Mouse (Mus musculus) left cerebral cortex, adult 9 months (tissue): Measurements from ENCODE around the gene Sfr1.

Source experiments
- DNase-seq, 2 experiments: peaks; one replicate each; pipeline ENCODE4 v3.0.0; 2022; ENCODE audit warnings: low spot score in 2 of 2

The Sfr1 gene

DNA sequence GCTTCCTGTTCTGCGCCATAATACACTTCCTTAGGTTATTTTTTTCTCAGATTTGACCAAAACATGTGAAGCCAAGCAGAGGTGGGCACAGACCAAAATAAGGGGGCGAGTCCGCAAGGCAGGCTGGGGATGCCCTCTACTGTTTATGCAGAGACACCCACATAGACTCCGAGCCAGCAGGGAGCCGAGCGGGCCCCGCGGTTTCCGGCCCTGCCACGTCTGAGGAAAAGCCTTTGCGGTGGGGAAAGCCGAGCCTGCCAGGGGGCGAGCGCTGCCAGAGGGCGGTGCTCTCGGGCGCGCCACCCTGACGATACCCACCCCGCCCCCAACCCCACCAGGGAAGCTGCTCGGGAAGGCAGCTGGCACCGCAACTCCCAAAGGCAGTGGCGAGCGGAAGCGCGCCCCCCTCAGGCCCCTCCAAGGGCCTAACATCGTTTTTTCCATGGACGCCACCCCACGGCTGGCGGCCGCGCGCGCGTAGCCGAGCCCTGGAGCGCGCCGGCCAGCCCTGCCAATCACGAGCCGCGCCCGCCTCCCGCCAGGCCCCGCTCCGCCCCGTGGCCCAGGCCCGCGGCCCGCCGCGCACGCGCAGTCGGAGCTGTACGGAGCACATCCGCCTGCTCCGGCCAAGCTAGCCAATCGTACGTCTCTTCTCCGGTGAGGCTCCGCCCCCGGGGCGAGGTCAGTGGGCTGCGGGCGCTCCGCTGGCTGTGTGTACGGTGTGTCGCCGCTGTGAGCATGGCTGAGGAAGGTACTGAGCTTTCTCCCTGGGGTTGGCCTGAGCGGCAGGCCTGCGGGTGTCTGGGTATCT is at the start of gene Sfr1:
Gene Sfr1, plus strand, starts transcription at position 612 of the 811 bp plus-strand sequence.
- peak; percentile 98 to 99 for DNase-seq

DNA sequence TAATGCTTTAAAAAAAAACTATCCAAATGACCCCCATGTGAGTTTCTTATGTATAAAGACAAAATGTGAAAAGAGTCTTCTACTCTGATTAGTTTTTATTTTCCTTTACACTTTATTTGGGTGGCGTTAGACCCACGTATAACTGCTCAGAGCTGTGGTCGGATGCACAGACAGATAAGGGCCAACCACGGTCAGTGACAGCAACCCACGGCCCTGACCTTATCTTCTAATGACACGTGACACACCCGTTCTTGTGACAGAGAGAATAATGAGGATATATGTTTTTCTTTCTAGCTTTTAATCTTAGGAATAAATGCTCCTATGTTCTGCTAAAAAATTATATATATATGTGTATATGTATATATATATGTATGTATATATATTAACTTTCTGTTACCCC is 41.9 kb upstream of the Sfr1 start:
- no peak for DNase-seq

DNA sequence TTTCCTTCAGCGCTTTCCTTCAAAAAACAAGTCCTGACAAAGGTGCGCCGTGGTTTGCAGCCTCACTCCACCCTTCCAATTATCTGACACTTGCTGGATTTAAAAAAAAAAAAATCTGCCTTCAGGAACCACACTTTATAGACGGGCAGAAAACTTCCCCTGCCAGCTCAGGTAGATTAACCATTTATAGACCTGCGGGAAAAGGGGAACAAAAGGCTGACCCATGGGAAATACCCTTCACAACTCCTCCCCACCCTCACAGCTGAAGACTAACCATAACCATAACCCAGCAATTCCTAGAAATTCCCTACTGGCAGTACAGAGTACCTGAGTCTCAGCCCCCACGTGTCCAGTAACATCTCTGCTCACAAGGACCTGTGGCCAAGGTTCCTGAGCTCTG is 39.5 kb upstream of the Sfr1 start, which contains the start of gene Col17a1:
Gene Col17a1, minus strand, starts transcription at position 101 of the 400 bp plus-strand sequence.
- DNase-seq = no peak

DNA sequence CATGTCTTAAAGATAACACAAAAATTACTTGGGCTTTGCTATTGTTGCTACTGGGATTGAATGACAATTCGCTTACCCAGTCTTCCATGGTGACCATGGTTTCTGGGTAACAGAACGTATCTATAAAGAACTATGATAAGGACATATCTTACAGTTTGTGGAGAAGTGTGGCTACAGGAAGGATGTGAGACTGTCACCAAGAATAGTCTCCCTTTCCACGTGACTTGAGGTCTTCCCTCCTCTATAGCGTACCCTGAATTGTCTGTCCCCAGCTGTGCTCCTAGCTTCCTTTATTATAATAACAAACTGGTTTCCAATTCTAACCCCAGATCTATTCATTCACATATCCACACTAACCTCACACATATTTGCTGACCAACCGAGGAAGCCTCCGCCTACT is 35.8 kb upstream of the Sfr1 start:
- no peak for DNase-seq

DNA sequence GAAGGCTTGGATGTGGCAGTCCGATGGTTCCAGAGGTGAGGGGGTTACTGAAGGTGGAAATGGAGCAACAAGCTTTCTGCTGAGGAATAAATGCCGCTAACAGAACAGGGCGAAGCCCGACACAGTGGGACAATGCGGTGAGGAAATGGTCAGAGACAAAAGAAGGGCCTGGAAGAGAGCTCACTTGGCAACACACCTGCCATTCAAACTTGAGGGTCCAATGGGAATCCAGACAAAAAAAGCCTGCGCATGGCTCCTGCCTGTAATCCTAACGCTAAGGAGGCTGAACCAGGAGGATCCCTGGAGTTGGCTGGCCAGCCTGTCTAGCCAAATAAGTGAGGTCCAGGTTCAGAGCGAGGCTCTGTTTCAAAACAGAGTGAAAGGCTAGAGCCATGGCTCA is 35.1 kb upstream of the Sfr1 start:
- DNase-seq = no peak

DNA sequence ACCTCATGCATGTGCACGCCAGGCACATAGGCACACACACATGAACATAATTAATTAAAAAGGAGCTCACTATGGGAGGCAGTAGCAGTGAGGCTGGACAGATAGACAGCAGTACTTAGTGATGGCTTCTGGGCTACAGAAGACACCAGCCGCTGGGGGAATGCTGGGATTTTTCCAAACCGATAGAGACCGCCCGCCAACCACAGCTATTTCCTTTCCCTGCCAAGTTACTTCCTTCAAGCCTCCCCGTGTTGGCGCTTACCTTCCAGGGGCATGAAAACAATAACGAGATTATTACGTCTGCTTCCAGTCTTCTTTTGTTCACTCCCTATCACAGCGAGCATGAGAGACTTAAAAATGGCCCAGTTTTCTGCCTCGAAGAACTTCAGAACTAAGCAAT is 34.4 kb upstream of the Sfr1 start:
- DNase-seq = no peak

DNA sequence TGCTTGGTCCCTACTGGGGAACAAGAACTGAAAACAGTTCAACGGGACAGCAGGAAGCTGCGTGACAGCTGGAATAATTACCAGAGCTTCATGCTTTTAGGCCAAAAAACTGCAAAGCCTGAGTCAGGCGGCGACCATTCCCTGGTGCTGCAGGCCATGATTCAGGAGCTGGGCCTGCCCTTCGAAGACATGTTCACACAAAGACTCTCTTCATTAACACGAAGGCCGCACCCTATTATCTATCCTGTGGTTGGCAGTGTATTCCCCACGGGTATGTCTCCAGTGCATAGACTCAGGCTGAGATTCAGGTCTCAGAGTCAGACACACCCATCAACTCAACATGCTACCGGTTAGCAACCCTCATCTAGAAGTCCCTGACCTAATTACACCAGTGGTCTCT is 33.2 kb upstream of the Sfr1 start:
- DNase-seq = no peak

DNA sequence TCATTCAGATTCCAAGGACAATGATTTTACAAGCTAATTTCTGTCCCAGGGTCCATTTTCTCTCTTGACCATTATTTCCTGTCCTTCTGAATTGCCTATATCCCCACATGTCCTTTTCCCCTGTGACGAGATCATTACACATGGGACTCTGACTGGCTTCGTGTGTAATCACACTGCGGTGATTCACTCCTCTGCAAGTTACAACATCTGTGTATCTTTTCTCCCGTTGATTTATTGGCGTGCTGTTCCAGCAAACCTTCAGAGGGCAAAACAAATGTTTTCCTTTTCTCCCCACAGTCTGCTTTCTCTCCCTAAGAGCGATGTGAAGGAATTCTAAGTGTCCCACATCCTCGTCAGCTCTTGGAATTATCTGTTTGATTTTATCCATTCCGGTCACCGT is 31.7 kb upstream of the Sfr1 start:
- no peak for DNase-seq

DNA sequence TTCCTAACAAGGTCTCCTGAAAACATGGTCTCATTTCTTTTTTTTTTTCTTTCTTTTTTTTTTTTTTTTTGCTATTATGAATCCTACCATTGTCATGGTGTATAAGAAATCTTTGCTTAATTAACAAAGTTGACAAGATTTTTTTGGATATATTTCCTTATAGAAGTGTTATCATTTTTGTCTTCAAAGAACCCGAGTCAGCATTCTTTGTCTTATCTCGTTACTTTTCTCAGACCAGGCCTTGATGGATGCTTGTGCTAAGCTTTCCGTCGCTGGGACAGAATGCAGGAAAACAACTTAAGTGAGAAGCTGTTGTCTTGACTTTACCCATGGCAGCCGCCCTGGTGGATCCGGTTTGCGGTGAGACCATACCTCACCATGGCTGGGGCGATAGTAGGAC is 31.0 kb upstream of the Sfr1 start:
- no peak for DNase-seq

DNA sequence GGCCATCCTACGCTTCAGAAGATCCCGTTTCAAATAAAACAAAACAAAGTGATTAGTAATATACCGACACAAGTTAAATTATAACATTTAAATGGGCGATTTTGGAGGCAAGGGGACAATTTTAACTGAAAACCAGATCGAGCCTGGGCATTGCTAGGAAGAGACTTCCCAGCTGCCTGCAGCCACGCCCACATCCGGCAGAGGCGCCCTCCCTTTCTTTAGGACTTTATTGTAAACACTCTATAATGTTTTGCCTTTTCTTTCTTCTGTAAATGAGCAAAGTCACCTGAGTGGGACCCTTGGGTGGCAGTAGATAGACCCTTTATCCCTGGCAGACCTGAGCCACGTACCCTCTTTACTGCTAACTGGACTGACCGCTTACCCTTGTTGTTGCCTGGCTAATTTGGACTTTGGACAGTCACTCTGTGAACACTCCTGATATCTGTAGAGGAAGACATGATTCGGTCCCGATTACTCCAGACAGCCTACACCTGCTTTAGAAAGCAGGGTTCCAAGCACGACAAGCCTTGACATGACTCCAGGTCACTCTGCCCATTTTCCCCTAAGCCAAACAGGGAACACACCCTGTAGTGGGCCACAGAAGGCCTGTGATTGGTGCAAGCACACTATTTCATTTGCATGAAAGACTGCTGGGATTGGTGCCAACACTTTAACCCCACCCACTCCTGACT is 26.3 kb upstream of the Sfr1 start:
- no peak for DNase-seq

DNA sequence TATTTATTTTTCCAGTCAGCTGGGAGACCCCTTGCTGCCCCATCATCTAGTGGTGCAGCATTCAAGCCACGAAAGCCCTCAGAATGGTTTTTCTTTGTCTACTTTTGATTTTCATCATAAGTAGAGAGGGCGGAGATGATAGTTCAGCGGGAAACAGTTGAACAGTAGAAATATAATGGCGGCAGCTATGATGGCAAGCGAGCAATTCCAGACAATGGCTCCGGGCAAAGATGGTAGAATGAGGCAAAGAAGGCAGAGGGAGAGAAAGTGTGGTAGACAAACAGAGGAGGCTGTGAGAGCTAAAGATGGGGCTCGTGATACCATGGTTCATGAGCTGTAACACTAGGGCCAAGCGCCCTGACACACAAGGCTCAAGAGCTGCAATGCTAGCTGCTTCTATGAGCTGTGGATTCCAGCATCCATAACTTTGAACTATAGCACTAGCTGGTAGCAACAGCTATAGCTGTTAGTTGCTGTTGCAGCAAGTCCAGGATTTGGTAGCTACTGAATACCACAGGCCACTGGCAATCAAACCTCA is 25.6 kb upstream of the Sfr1 start:
- no peak for DNase-seq

DNA sequence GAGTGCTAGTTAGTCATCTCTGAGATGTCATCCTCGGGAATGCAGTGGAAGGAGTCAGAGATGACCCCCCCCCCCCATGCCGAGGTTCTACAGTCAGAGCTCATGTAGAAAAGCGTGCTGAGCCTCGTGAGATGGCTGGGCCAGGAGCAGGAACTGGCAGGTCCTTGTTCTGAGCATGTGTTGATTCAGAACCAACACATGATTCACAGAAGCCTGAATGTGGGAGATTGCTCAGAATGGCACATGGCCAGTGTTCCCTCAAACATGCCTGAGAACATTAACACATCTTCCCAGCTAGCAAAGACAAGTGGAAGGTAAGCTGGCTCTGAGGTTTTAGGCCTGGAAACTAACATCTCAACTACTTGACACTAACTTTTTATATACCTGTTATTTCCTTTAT is 21.1 kb upstream of the Sfr1 start:
- peak in 1 of 2 experiments; percentile 34 for DNase-seq

DNA sequence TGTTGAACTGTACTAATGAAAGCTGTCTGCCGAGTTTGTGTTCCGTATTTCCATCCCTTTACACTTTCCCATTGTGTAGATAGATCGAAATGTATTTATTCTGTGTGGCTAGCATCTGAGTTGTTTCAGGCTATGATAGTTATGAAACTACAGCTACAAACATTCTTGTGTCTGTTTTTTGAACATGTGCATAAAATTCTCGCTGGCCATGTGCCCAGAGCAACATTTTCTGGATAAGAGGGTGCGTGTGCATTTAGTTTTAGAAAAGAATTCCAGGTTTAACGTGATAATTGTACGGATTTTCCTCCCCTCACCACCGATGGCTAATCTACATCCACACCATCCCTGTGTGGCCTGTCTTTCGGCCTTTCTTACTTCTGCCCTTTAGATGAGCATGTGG is 18.0 kb upstream of the Sfr1 start:
- peak in 1 of 2 experiments; percentile 11 for DNase-seq

DNA sequence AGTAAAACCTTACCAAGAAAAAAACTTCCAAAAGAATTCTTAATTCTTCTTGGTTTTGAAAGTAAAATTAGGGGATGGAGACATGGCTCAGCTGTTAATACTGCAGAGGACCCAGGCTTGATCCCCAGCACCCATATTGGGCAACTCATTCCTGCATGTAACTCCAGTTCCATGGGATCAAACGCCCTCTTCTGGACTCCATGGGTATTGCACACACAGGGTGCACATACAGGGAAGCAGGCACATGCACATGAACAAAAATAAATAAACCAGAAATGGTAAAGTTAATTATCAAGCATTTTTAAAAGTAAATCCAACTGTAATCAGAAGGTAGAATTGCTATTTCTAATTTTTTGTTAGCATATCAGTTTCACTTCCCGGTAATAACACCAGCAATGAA is 15.3 kb upstream of the Sfr1 start:
- DNase-seq = no peak

DNA sequence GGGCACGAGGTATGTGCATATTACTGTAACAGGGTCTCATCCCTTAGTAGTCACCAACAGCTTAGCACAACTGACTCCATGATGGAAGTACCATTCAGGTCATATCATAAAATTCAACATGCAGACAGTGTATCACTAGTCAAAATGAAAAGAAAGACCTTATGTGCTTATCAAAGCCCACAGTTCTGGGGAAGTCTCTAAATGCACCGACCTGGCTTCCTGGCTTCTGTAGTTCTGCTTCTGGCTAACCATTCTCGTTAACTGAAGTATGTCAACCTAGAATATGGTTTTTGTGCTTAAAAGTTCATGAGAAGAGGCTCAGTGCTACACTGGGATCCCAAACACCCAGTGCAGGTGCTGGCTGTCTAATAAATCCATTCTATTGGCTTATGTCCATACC is 12.3 kb upstream of the Sfr1 start:
- no peak for DNase-seq

DNA sequence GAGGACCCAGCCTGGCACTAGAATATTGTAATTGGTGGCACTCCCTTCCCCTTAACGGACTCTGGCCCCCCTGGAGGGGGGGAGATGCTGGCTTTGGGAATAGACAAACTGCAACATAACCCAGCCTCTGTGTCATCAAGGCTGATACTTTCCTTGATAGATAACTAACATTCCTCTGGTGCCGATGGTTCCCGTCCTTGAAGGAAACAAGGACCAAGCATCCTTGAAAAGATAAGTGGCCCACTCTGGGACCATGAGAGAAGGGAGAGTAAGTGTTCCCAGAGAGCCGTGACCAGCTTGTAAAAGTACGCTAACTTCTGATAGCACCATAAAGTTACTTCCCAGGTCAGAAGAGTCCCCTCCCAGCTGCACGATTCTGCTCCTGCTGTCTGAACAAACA is 9.0 kb upstream of the Sfr1 start:
- DNase-seq = no peak

DNA sequence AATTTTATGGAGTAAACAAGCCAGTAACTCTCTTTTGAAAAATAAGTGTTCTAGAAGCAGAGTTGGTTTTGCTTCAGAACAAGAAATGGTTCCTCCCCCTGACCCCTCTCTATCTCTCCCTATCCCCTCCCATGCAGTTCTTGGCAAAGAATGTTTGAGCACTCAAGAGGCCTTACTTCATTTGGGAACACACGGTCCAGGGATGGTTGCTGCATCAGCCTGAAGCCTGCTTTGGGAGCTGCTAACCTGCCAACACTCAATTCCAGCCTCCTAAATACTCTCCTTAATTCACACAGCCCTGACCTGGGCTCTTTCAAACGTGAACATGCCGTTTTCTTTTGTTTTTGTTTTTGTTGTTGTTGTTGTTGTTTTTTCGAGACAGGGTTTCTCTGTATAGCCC is 6.6 kb upstream of the Sfr1 start:
- DNase-seq = no peak

DNA sequence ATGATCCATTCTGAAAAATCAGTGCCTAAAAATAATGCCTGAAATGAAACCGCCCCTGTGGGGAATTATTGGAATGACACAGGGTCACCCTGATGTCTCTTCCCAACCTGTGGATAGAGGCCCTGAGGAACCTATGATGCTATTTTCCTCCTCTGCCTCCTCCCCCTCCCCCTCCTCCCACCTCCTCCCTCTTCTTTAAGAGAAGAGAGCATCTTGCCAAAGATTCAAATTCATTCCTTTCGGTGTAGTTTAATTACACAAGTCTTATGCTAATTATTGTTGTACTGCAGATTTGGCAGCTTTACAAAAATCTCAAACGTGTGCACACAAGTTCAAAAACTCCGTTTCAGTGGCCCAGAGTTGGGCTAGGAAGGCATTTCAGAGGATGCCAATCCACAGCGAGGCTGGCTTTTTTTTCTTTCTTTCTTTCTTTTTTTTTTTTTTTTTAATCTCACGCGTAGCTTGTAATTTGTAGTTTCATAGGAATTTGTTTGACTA is 5.8 kb upstream of the Sfr1 start:
- DNase-seq = no peak

DNA sequence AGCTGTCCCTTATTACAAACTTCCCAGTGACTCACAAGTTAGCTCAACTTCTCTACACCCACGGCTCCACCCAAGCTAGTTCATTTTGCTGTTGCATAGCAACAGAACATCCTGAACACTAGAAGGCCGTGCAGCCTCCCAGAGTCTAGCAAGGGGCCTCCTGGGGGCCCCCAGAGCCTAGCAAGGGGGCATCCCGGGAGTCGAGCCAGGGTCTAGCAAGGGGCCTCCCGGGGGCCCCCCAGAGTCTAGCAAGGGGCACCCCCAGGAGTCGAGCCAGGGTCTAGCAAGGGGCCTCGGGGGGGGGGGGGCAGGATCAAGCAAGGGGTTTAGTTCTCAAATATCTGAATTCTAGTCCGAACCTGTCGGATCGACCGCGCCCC is 801 bp upstream of the Sfr1 start:
- DNase-seq = peak; percentile 59 to 76

DNA sequence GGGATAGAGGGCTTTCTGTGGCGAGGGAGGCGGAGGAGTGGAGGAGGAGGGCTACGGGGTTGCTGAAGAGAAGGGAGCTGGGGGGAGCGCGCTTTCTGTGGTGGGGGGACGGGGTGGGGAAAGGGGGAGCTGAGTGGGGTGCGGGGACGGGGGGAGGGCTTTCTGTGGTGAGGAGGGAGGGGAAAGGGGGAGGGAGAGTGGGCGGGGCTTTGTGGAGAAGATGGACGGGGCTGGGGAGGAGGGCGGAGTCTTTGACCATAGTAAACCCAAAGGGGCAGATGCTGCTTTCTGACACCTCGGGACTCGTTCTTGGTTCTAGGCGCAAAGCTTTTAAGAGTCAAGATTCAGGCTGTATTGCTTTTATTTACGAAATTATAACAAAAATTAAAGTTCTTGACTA is 449 bp downstream of the Sfr1 start:
- DNase-seq = peak in 1 of 2 experiments; percentile 61

DNA sequence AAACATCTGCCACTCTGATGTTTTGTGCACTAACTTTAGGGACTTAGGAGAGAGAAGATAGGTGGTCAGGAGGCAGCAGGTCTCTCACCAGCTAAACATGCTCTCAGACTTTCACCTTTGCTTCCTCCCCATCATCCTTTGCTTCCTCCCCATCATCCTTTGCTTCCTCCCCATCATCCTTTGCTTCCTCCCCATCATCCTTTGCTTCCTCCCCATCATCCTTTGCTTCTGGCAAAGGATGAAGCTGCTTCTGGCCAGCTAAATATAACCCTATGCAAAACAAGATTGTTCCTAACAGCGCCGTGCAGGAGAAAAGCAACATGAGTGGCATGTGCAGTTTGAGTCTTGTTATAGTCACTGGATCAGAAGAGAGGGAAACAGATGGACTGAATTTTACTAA is 15.6 kb downstream of the Sfr1 start:
- DNase-seq = no peak

DNA sequence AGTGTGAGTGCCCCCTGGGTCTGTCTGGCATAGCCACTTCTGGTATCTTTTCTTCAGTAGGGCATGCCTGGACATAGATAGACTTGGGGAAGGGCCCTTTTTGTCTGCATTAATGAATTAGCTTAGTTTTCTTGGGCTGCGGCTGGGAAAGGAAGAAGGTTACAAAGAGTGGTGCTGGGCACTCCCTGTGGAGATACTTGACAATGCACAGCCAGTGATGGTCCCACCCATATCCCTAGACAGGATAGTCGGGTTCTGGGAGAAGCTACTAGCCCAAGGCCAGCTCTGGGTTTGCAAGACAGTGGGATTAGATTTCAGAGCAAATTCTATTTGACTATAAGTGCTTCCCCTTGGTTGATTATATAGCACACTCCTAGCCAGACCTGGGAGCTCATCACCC is 17.5 kb downstream of the Sfr1 start:
- no peak for DNase-seq

DNA sequence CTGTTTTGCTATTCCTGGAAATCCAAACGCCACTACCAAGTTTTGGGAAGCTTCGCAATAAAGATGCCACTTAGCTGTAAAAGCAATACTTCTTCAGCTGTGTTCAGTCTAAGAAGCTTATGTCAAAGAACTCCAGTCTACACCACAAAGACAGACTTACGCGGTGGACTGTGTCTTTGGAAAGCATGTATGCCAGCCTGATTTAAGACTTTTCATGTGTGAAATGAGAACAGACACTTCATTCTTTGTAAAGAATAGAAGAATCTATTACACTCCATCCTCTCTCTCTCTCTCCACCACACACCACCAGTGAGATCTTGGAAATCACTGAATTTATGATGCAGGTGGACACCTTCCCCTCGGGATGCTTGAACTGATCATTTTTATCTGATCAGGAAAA is 18.9 kb downstream of the Sfr1 start:
- no peak for DNase-seq
